Mouse (Mus musculus) E14TG2a.4 (cell line): ENCODE data around the gene Adcy7.
A peak's percentile ranks its signal among the peaks of the same experiment; 100 is the strongest.

Experiments
- H3K27me3 ChIP-seq: 2 replicates; pipeline ENCODE4 v1.6.1; 2014; ENCODE audit warnings: low read length, control low read depth; ENCODE audit not compliant: insufficient read depth
- H3K36me3 ChIP-seq: 2 replicates; pipeline ENCODE4 v1.6.1; 2014; ENCODE audit warnings: low read length, control low read depth; ENCODE audit not compliant: insufficient read depth
- H3K4me1 ChIP-seq: replicated peaks from 2 replicates; pipeline ENCODE4 v1.6.1; 2014; ENCODE audit warnings: low read depth, low read length, control low read depth
- H3K4me3 ChIP-seq: replicated peaks from 2 replicates; pipeline ENCODE4 v1.5.1; 2014; ENCODE audit warnings: mild to moderate bottlenecking, low read length
- H3K9me3 ChIP-seq: 2 replicates; pipeline ENCODE4 v1.6.1; 2014; ENCODE audit warnings: low read length, control low read depth
- CTCF ChIP-seq: conservative IDR thresholded peaks from 2 replicates; pipeline ENCODE4 v1.5.1; 2014; ENCODE audit warnings: low read length
- NANOG ChIP-seq: IDR thresholded peaks from 2 replicates; pipeline ENCODE4 v1.6.1; 2014; ENCODE audit warnings: borderline replicate concordance, low read length, mixed read lengths
- POU5F1 ChIP-seq: IDR thresholded peaks from 2 replicates; pipeline ENCODE4 v1.6.1; 2014; ENCODE audit warnings: low read length, borderline replicate concordance

Adcy7 gene

GRCm38 (mm10) chr8:88299907-88300603 lies 27.9 kb downstream of the Adcy7 start:
- H3K9me3 ChIP-seq, result no peaks in the 10 kb centered on the region
- no peaks in the 10 kb centered on the region for H3K27me3 ChIP-seq
- H3K36me3 ChIP-seq, result no peaks in the 10 kb centered on the region
- H3K4me3 ChIP-seq, result no peak overlapping the region
- H3K4me1 ChIP-seq, result no peaks in the 10 kb centered on the region
- TF ChIP-seq CTCF (no peak), NANOG (no peak), POU5F1 (no peak)

GRCm38 (mm10) chr8:88301589-88302437 lies 29.6 kb downstream of the Adcy7 start:
- TF ChIP-seq NANOG (no peak), CTCF (no peak), POU5F1 (no peak)
- Histone ChIP-seq H3K27me3 (no peaks in the 10 kb centered on the region), H3K4me1 (no peaks in the 10 kb centered on the region), H3K36me3 (no peaks in the 10 kb centered on the region), H3K9me3 (no peaks in the 10 kb centered on the region), H3K4me3 (no peak overlapping the region)

GRCm38 (mm10) chr8:88305814-88306213 lies 33.6 kb downstream of the Adcy7 start:
- Histone ChIP-seq H3K4me1 (no peaks in the 10 kb centered on the region), H3K27me3 (no peaks in the 10 kb centered on the region; the same call in 1 of the 2 replicates), H3K36me3 (no peaks in the 10 kb centered on the region), H3K4me3 (no peak overlapping the region), H3K9me3 (no peaks in the 10 kb centered on the region)
- TF ChIP-seq POU5F1 (no peak), CTCF (no peak), NANOG (no peak)

GRCm38 (mm10) chr8:88306511-88306910 lies 34.3 kb downstream of the Adcy7 start:
- no peaks in the 10 kb centered on the region for H3K9me3 ChIP-seq
- no peaks in the 10 kb centered on the region; the same call in 1 of the 2 replicates for H3K27me3 ChIP-seq
- no peak overlapping the region for H3K4me3 ChIP-seq
- TF ChIP-seq POU5F1, result no peak
- TF ChIP-seq CTCF, result 0 out of 2 replicates have a peak, but pooled peaks have one; percentile 4
- H3K36me3 ChIP-seq, result no peaks in the 10 kb centered on the region
- H3K4me1 ChIP-seq, result no peaks in the 10 kb centered on the region

- Histone ChIP-seq H3K9me3 (no peaks in the 10 kb centered on the region), H3K36me3 (no peaks in the 10 kb centered on the region), H3K4me1 (no peaks in the 10 kb centered on the region), H3K4me3 (no peak overlapping the region), H3K27me3 (peaks cover 4% of the 10 kb centered on the region)
- TF ChIP-seq CTCF (no peak), NANOG (no peak), POU5F1 (no peak)
These were observed 35.5 kb downstream of the Adcy7 start for GRCm38 (mm10) chr8:88307736-88308135.

GRCm38 (mm10) chr8:88309274-88309873 lies 37.2 kb downstream of the Adcy7 start:
- Histone ChIP-seq H3K4me3 (no peak overlapping the region), H3K4me1 (peaks cover 9% of the 10 kb centered on the region; the same call in 1 of the 2 replicates), H3K27me3 (peaks cover 6% of the 10 kb centered on the region), H3K9me3 (no peaks in the 10 kb centered on the region), H3K36me3 (no peaks in the 10 kb centered on the region)
- TF ChIP-seq NANOG (no peak), POU5F1 (no peak), CTCF (no peak)

- H3K4me1 ChIP-seq, result peaks cover 9% of the 10 kb centered on the region; the same call in 1 of the 2 replicates
- H3K4me3 ChIP-seq, result no peak overlapping the region
- no peaks in the 10 kb centered on the region for H3K36me3 ChIP-seq
- H3K27me3 ChIP-seq, result peaks cover 11% of the 10 kb centered on the region
- no peak for TF ChIP-seq POU5F1
- no peak for TF ChIP-seq CTCF
- TF ChIP-seq NANOG, result no peak
- no peaks in the 10 kb centered on the region for H3K9me3 ChIP-seq
These were observed 37.7 kb downstream of the Adcy7 start for GRCm38 (mm10) chr8:88309881-88310280.

- Histone ChIP-seq H3K4me3 (no peak overlapping the region), H3K4me1 (peaks cover 9% of the 10 kb centered on the region; the same call in 1 of the 2 replicates), H3K9me3 (no peaks in the 10 kb centered on the region), H3K27me3 (peaks cover 14% of the 10 kb centered on the region), H3K36me3 (no peaks in the 10 kb centered on the region)
- TF ChIP-seq NANOG (no peak), POU5F1 (no peak), CTCF (no peak)
These were observed 38.1 kb downstream of the Adcy7 start for GRCm38 (mm10) chr8:88310286-88310685.

GRCm38 (mm10) chr8:88312966-88313365 lies 40.8 kb downstream of the Adcy7 start:
- TF ChIP-seq CTCF, result no peak
- TF ChIP-seq POU5F1, result no peak
- peaks cover 15% of the 10 kb centered on the region; the same call in 1 of the 2 replicates for H3K4me1 ChIP-seq
- no peak overlapping the region for H3K4me3 ChIP-seq
- H3K9me3 ChIP-seq, result no peaks in the 10 kb centered on the region
- H3K36me3 ChIP-seq, result no peaks in the 10 kb centered on the region
- H3K27me3 ChIP-seq, result peaks cover 33% of the 10 kb centered on the region
